Mouse (Mus musculus) liver, postnatal 0 days (tissue): ENCODE results near the gene Bco2. TPM values are rescaled to one million over a fixed set of nuclear protein-coding genes. Genes with fewer than 3 reads are reported as not detected.
A peak's percentile ranks its signal among the peaks of the same experiment; 100 is the strongest.

Source experiments
- ATAC-seq: fragments of 200-750 bp; cut with Nextera tagmentation; 2 replicates; pipeline ENCODE4 v1.8.0; 2017; ENCODE audit warnings: mild to moderate bottlenecking, moderate library complexity
- DNase-seq: peaks from one replicate; pipeline ENCODE4 v3.0.0-alpha.2; 2016
- H3K27ac ChIP-seq: fragments of 300-500 bp; sonication (generic); 2 replicates; pipeline ENCODE4 v1.5.1; 2014; ENCODE audit warnings: antibody characterized with exemption, moderate library complexity, mild to moderate bottlenecking, low read depth
- H3K27me3 ChIP-seq: fragments of 300-500 bp; sonication (generic); 2 replicates; pipeline ENCODE4 v1.6.1; 2014; ENCODE audit warnings: low read length, control low read depth, mixed read lengths; ENCODE audit not compliant: insufficient read depth
- H3K36me3 ChIP-seq: fragments of 300-500 bp; sonication (generic); replicated peaks from 2 replicates; pipeline ENCODE4 v1.6.1; 2014; ENCODE audit warnings: mild to moderate bottlenecking, control low read depth, low read length, moderate library complexity, mixed read lengths; ENCODE audit not compliant: insufficient read depth
- H3K4me1 ChIP-seq: fragments of 300-500 bp; sonication (generic); 2 replicates; pipeline ENCODE4 v1.6.1; 2014; ENCODE audit warnings: antibody characterized with exemption, mild to moderate bottlenecking, control low read depth; ENCODE audit not compliant: insufficient read depth
- H3K4me2 ChIP-seq: fragments of 300-500 bp; sonication (generic); 2 replicates; pipeline ENCODE4 v1.6.1; 2014; ENCODE audit warnings: low read depth, mild to moderate bottlenecking, low read length, moderate library complexity, mixed read lengths
- H3K4me3 ChIP-seq: fragments of 300-500 bp; sonication (generic); 2 replicates; pipeline ENCODE4 v1.5.1; 2014; ENCODE audit warnings: low read depth, low read length
- H3K9ac ChIP-seq: fragments of 300-500 bp; sonication (generic); replicated peaks from 2 replicates; pipeline ENCODE4 v1.6.1; 2014; ENCODE audit warnings: mild to moderate bottlenecking, moderate library complexity
- H3K9me3 ChIP-seq: fragments of 300-500 bp; sonication (generic); 2 replicates; pipeline ENCODE4 v1.6.1; 2016; ENCODE audit warnings: mild to moderate bottlenecking, control low read depth, low read length, mixed read lengths
- CTCF ChIP-seq: sonication (generic); IDR thresholded peaks from 2 replicates; pipeline ENCODE4 v1.5.1; 2016; ENCODE audit warnings: antibody characterized with exemption, low read depth
- EP300 ChIP-seq: IDR thresholded peaks from 2 replicates; pipeline ENCODE4 v1.6.1; 2016; ENCODE audit warnings: antibody characterized with exemption, low read depth, mild to moderate bottlenecking
- WGBS: fragments of 180-500 bp; shearing (Covaris S2); extraction: QIAGEN DNeasy Blood & Tissue Kit; methylation state at CpG from one replicate; pipeline ENCODE4 v1.1.7; 2014; ENCODE audit not compliant: insufficient replicate concordance; 5-methylcytosine and 5-hydroxymethylcytosine counted together
- polyA plus RNA-seq: library from polyadenylated mRNA; unstranded; fragments of >200 nt; fragmentation: Nextera tagmentation; extraction: Ambion mirVana; gene quantifications from 2 replicates; pipeline ENCODE4 v1.2.1, GENCODE M21; 2015

The Bco2 gene
- polyA plus RNA-seq, 1 experiment from 2014 or later: 1.1 TPM

DNA sequence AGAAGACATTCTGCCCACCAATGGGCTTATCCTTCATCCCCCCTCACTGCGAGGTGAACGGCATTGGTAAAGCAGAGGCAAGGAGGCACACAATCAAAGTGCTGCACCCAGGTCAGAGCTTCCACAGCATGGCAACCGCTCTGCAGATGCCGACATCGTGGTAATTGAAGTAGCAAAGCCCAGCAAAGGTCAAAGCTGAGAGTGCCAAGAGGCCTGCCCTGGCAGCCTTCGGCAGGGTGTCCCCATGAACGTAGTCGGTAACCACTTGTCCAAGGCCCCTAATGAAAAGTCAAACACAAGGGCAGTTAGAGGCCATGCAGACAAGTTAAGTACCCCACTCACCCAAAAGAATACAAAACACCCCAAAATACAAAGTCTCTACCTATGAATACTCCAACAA, 42.0 kb upstream of the Bco2 start:
- WGBS: 90% methylated on average over 8 of the region's 8 CpGs
- Histone ChIP-seq H3K27me3 (no peaks in the 10 kb centered on the region), H3K4me2 (no peak overlapping the region), H3K4me3 (no peak overlapping the region), H3K9ac (no peak overlapping the region), H3K4me1 (peaks cover 12% of the 10 kb centered on the region), H3K36me3 (peaks cover 50% of the 10 kb centered on the region), H3K27ac (no peak overlapping the region), H3K9me3 (no peaks in the 10 kb centered on the region)
- DNase-seq: no peak
- no peak for TF ChIP-seq EP300
- no peak for ATAC-seq

DNA sequence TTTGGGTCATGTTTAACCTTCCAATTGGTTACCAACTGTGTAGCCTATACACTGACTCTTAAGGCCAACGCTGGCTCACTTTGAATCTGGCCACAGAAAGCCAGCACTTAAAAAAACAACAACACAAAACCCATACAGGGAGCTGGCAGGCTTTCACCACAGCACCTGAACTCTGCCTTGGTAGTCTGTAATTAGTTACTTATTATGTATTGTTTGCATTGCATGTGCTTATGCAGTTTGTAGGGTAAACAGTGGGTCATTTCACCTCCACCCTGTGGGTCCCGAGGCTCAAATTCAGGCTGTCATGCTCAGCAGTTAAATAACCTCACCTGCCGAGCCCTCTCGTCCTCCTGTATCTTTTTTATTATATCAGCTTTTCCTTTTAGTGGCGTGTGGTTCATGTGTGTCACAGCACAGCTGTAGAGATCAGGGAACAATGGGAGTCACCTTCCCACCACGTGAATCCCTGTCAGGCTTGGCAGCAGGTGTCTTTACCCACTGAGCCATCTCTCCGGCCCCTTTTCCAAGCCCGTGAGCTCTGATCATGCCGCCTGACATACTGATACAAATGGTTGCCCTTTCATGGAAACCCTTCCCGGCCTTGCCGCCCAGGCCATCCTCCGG, 39.9 kb upstream of the Bco2 start:
- Histone ChIP-seq H3K4me3 (no peak overlapping the region), H3K4me2 (no peak overlapping the region), H3K27me3 (no peaks in the 10 kb centered on the region), H3K36me3 (peaks cover 45% of the 10 kb centered on the region), H3K9me3 (no peaks in the 10 kb centered on the region), H3K27ac (peak overlapping the region; percentile 75), H3K4me1 (peaks cover 10% of the 10 kb centered on the region), H3K9ac (no peak overlapping the region)
- TF ChIP-seq CTCF (no peak), EP300 (0 out of 2 replicates have a peak, but pooled peaks have one; percentile 12)
- DNase-seq (peak; percentile 34), ATAC-seq (peak; percentile 91)
- 61% methylated on average over 12 of the region's 12 CpGs for WGBS

DNA sequence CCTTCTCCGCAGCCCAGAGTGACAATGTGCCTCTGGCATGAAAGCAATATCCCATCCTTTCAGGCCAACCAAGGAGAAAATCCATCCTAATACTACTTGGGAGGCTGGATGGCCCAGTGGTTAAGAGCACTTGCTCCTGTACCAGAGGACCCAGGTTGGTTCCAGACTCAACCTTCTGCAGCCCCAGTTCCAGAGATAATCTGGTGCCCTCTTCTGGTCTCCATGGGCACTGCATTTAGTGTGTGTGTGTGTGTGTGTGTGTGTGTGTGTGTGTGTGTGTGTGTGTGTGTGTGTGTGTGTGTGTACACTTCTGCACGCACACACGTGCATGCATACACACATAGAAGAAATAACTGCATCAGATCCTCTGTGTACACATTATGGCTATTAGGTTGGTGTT, 38.6 kb upstream of the Bco2 start:
- TF ChIP-seq EP300 (no peak), CTCF (peak; percentile 82)
- WGBS: 71% methylated on average over 3 of the region's 3 CpGs
- peaks cover 10% of the 10 kb centered on the region for H3K4me1 ChIP-seq
- H3K27me3 ChIP-seq: no peaks in the 10 kb centered on the region
- DNase-seq (peak; percentile 66), ATAC-seq (0 out of 2 replicates have a peak, but pooled peaks have one; percentile 12)
- H3K9me3 ChIP-seq: no peaks in the 10 kb centered on the region
- peaks cover 34% of the 10 kb centered on the region for H3K36me3 ChIP-seq
- H3K27ac ChIP-seq: no peak overlapping the region
- no peak overlapping the region for H3K4me3 ChIP-seq
- no peak overlapping the region for H3K4me2 ChIP-seq
- no peak overlapping the region for H3K9ac ChIP-seq

DNA sequence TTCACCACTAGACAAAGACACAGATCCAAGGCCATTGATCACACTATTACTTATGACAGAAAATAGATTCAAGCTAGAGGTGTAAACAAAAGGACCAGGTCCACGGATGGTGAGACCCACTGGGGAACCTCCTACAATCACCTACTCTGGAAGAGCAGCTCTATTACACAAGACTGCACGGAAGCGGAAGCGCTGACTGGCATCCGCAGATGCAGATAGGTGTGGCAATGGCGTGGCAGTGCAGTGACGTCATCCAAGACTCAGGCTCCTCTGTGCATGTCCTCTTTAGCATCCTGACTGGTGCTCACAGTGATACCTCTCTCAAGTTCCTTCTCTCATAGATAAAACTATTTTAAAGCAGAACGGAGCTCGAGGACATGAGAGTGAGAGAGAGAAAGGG, 38.0 kb upstream of the Bco2 start:
- H3K9ac ChIP-seq: no peak overlapping the region
- no peak overlapping the region for H3K4me2 ChIP-seq
- TF ChIP-seq EP300 (no peak), CTCF (no peak)
- H3K27me3 ChIP-seq: no peaks in the 10 kb centered on the region
- DNase-seq (peak; percentile 55), ATAC-seq (no peak)
- WGBS: 76% methylated on average over 9 of the region's 9 CpGs
- no peak overlapping the region for H3K4me3 ChIP-seq
- peaks cover 10% of the 10 kb centered on the region for H3K4me1 ChIP-seq
- peaks cover 28% of the 10 kb centered on the region for H3K36me3 ChIP-seq
- no peaks in the 10 kb centered on the region for H3K9me3 ChIP-seq
- peak overlapping the region; percentile 67 for H3K27ac ChIP-seq

DNA sequence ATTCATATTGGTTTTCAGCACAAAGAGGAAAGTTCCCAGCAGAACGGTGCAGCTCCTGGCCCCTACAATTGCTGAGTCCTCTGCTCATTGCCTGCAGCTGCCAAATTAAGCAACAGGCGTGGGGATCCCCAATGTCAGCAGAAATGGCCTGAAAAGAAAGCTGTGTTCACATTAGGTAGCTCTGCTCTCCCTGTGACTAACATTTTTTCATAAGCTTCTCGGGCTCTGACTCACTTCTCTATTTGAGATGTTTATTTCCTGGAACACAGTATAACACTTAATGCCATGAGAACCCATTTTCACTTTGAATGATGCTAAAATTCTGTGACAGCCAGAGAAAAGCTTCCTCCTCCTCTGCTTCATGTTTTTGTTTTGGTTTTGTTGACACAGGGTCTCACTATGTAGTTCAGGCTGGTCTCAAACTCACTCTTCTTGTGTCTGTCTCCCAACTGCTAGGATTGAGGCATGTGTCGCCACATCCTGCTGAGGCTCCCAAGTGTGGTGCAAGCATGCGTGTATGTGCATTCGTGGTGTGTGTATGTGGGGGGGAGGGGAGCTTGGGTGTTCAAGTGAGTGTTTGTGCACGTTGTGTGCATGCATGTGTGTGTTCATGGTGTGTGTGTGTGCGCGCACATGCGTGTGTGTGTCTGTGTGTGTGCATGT, 36.0 kb upstream of the Bco2 start:
- Histone ChIP-seq H3K4me2 (no peak overlapping the region), H3K4me1 (peaks cover 13% of the 10 kb centered on the region), H3K36me3 (peaks cover 9% of the 10 kb centered on the region), H3K9ac (no peak overlapping the region; the same call in 1 of the 2 replicates), H3K27ac (peak overlapping the region; percentile 67), H3K9me3 (no peaks in the 10 kb centered on the region), H3K4me3 (no peak overlapping the region), H3K27me3 (no peaks in the 10 kb centered on the region)
- WGBS: 52% methylated on average over 10 of the region's 10 CpGs
- DNase-seq: peak; percentile 37
- TF ChIP-seq CTCF: no peak
- TF ChIP-seq EP300: no peak
- no peak for ATAC-seq

DNA sequence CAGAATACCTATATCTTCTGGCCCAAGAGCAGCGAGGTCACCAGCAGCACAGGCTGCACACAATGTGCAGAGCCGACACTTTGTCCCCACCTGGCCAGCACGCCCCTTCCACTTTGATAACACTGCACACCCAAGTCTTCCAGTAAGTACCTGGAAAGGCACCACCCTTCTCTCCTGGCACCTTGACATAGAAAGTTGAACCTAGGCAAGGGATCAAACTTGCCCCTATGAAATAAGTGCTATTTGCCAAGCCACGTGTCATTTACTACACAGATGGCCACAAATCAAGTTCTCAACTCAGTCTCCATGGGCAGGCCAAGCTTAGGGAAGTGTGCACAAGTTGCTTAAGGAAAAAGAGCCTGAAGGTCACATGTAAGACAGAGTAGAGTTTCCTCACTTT, 32.0 kb upstream of the Bco2 start:
- no peak overlapping the region for H3K4me3 ChIP-seq
- ATAC-seq (no peak), DNase-seq (no peak)
- H3K27me3 ChIP-seq: no peaks in the 10 kb centered on the region
- no peak overlapping the region for H3K27ac ChIP-seq
- H3K36me3 ChIP-seq: no peaks in the 10 kb centered on the region
- TF ChIP-seq EP300: no peak
- TF ChIP-seq CTCF: no peak
- 55% methylated on average over 4 of the region's 4 CpGs for WGBS
- H3K9me3 ChIP-seq: no peaks in the 10 kb centered on the region
- no peak overlapping the region for H3K4me2 ChIP-seq
- H3K9ac ChIP-seq: 0 out of 2 replicates have a peak overlapping the region, but pooled peaks have one; percentile 6
- peaks cover 10% of the 10 kb centered on the region for H3K4me1 ChIP-seq
